Mouse (Mus musculus) liver, embryonic 11.5 days (tissue): ENCODE results near the gene Tbpl1. TPM values are rescaled to one million over a fixed set of nuclear protein-coding genes. Genes with fewer than 3 reads are reported as not detected.

Experiments used
- ATAC-seq: fragments of 200-750 bp; cut with Nextera tagmentation; replicated peaks from 2 replicates; pipeline ENCODE4 v1.8.0; 2017; ENCODE audit warnings: moderate number of reproducible peaks, mild to moderate bottlenecking, moderate TSS enrichment, moderate library complexity; ENCODE audit not compliant: low FRiP score
- DNase-seq: peaks from one replicate; pipeline ENCODE4 v3.0.0-alpha.2; 2017; ENCODE audit warnings: low spot score
- H3K27ac ChIP-seq: fragments of 300-500 bp; sonication (generic); 2 replicates; pipeline ENCODE4 v1.5.1; 2014; ENCODE audit warnings: mild to moderate bottlenecking, low read depth, low read length, control low read depth
- H3K27me3 ChIP-seq: fragments of 300-500 bp; sonication (generic); replicated peaks from 2 replicates; pipeline ENCODE4 v1.6.1; 2014; ENCODE audit warnings: low read length, mixed read lengths; ENCODE audit not compliant: control insufficient read depth, insufficient read depth
- H3K36me3 ChIP-seq: fragments of 300-500 bp; sonication (generic); 2 replicates; pipeline ENCODE4 v1.6.1; 2014; ENCODE audit warnings: mild to moderate bottlenecking, low read length, moderate library complexity, mixed read lengths; ENCODE audit not compliant: control insufficient read depth, insufficient read depth
- H3K4me1 ChIP-seq: fragments of 300-500 bp; sonication (generic); replicated peaks from 2 replicates; pipeline ENCODE4 v1.6.1; 2014; ENCODE audit warnings: low read length, mixed read lengths; ENCODE audit not compliant: control insufficient read depth, insufficient read depth
- H3K4me2 ChIP-seq: fragments of 300-500 bp; sonication (generic); 2 replicates; pipeline ENCODE4 v1.6.1; 2014; ENCODE audit warnings: mild to moderate bottlenecking, control low read depth, moderate library complexity
- H3K4me3 ChIP-seq: fragments of 300-500 bp; sonication (generic); 2 replicates; pipeline ENCODE4 v1.5.1; 2014; ENCODE audit warnings: low read depth, low read length, control low read depth
- H3K9ac ChIP-seq: fragments of 300-500 bp; sonication (generic); 2 replicates; pipeline ENCODE4 v1.6.1; 2014; ENCODE audit warnings: low read depth, low read length, control low read depth
- H3K9me3 ChIP-seq: fragments of 300-500 bp; sonication (generic); 2 replicates; pipeline ENCODE4 v1.6.1; 2016; ENCODE audit warnings: low read length, inconsistent platforms, mixed read lengths; ENCODE audit not compliant: control insufficient read depth
- WGBS: fragments of 180-500 bp; shearing (Covaris S2); extraction: QIAGEN DNeasy Blood & Tissue Kit; methylation state at CpG from one replicate; pipeline ENCODE4 v1.1.7; 2014; 5-methylcytosine and 5-hydroxymethylcytosine counted together
- polyA plus RNA-seq: library from polyadenylated mRNA; unstranded; fragments of >200 nt; fragmentation: Nextera tagmentation; extraction: Ambion mirVana; gene quantifications from 2 replicates; pipeline ENCODE4 v1.2.1, GENCODE M21; 2014

The Tbpl1 gene
- 54.0 and 61.9 TPM in 2 replicates for polyA plus RNA-seq

DNA sequence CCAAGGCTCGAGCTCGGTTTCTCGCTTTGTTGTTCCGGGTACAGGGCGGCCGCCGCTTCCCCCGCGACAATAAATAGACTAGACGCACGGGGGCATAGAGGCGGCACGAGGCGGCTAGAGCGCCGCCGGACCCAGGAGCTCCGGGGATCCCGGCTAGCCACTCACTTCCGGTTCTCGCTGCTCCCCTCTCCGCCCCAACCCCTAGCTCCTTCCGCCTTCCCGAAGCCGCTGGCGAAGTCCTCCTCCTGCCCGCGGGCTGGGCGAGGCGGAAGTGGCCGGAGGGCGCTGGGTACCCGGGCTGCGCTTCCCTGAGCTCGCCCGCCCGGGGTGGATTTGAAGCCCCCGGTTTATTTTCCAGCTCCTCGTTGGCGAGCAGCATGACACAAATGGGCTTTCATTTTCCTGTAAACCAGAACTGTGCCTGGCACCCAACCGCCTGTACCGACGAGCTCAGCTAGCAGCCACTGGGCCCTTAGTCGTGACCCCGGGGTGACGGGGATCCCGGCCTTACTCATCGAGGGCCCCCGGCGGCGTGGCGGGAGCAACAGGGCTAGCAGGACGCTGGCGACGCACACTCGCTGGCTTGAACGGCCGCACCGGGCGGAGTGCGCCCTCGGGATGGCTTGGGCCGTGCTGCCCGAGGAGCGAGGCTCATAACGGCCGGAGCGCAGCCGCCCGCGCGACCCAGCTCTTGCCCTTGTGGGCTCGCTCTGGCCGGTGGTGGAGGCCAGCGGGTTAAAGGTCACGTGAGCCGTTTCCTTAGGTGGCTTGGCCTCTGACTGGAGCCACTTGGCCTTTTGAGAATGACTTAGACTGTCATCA, at the start of gene Tbpl1:
Tbpl1 (minus strand) TSS at position 667 of the 822 bp plus-strand sequence.
- Histone ChIP-seq H3K27me3 (no peaks in the 10 kb centered on the region), H3K27ac (peak within 1 kb of the TSS; percentile 86), H3K4me1 (peaks cover 20% of the 10 kb centered on the region), H3K36me3 (no peaks in the 10 kb centered on the region), H3K4me2 (peak within 1 kb of the TSS; percentile 96), H3K4me3 (peak within 1 kb of the TSS; percentile 96), H3K9ac (peak within 1 kb of the TSS; percentile 95), H3K9me3 (no peaks in the 10 kb centered on the region)
- WGBS, result under 1% methylated on average over 75 of the region's 77 CpGs
- DNase-seq (peak; percentile 91), ATAC-seq (peak; percentile 97)

DNA sequence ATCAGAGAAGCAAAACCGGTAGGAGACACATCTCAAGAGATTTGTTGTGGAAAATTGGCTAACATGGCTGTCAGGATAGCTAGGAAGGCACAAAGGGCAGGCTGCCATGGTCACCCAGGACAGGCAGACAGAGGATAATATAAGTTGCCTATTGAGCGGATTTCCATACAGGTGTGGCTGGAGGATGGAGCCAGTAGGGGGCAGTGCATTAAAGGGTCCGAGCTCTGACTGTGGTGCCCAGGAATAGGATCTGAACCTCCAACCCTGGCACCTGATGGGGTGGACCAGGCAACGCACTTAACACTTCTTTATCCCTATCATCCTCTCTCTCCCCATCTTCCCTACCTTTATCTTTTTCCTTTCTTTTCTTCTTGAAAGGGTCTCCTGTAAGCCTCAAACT, 49.7 kb upstream of the Tbpl1 start:
- ATAC-seq (no peak), DNase-seq (no peak)
- 37% methylated on average over 4 of the region's 4 CpGs for WGBS
- H3K9ac ChIP-seq, result no peak overlapping the region
- no peak overlapping the region for H3K4me2 ChIP-seq
- no peaks in the 10 kb centered on the region for H3K4me1 ChIP-seq
- H3K36me3 ChIP-seq, result no peaks in the 10 kb centered on the region
- H3K27ac ChIP-seq, result no peak overlapping the region
- no peaks in the 10 kb centered on the region for H3K27me3 ChIP-seq
- H3K4me3 ChIP-seq, result no peak overlapping the region
- no peaks in the 10 kb centered on the region for H3K9me3 ChIP-seq

DNA sequence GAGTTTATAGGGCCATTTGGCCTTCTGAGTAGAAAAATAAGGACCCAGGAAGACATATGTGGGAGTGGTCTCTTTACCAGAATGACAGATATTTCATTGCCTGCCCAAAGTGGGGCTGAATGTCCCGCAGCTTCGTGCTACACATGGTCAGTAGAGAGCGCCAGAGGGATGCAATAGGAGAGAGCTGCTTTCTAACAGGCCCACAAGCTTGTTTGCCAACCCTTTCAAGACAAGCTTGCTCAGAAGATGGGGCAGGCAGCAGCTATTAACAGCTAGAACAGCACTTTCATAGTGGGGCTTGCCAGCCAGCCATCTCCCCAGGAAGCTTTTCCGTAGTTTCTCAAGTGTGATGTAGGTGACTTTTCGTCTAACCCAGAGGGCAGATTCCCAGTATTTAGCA, 46.2 kb upstream of the Tbpl1 start:
- Histone ChIP-seq H3K9me3 (no peaks in the 10 kb centered on the region), H3K27ac (no peak overlapping the region), H3K9ac (no peak overlapping the region), H3K36me3 (no peaks in the 10 kb centered on the region), H3K27me3 (no peaks in the 10 kb centered on the region), H3K4me2 (no peak overlapping the region), H3K4me1 (no peaks in the 10 kb centered on the region), H3K4me3 (no peak overlapping the region)
- 15% methylated on average over 5 of the region's 5 CpGs for WGBS
- ATAC-seq, result no peak
- DNase-seq, result no peak

DNA sequence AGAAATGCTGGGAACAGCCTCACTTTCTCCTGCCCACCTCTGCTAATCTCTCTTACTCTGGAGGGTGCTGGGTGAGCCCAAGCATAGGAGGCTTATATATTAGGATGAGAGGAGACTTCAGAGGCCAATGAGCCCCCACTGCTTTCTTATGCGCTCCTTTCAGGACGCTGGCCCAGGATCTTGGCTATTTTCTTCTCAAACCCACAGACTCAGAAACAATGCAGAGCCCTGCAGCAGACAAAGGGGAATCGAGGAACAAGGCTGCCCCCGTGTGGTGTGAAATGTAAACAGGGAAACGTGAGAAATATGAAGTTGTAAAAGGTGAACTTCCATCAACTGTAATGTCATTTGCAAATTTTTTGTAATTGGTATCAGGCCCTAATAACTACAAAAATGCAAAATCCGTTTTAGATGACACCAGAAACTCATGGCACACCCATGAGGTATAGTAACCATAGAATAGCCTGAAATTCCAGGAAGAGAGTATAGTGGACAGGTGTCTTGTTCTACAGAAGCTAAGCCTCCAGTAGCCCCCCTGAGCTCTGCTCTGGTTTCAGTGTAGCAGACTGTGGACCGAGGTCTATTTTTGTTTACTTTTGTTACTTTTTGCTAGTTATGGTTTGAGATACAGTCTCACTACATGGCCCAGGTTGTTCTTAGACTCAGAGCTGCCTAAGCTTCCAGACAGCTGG, 44.4 kb upstream of the Tbpl1 start:
- 13% methylated on average over 7 of the region's 7 CpGs for WGBS
- Histone ChIP-seq H3K4me3 (no peak overlapping the region), H3K9ac (no peak overlapping the region), H3K4me1 (no peaks in the 10 kb centered on the region), H3K27me3 (no peaks in the 10 kb centered on the region), H3K4me2 (no peak overlapping the region), H3K9me3 (no peaks in the 10 kb centered on the region), H3K36me3 (no peaks in the 10 kb centered on the region), H3K27ac (no peak overlapping the region)
- DNase-seq, result no peak
- no peak for ATAC-seq

DNA sequence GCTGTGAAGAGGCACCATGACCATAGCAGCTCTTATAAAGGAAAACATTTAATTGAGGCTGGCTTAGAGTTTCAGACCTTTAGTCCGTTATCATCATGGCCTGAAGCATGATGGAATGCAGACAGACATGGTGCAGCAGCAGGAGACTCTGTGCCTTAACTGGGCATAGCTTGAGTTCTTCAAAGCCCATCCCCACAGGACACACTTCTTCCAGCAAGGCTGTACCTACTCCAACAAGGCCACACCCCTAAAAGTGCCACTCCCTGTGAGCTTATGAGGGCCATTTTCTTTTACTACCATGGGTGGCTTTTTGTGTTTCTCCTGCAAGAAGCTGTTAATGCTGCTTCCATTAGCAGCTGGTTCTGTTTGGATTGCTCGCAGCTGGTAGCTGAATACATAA, 43.7 kb upstream of the Tbpl1 start:
- ATAC-seq, result no peak
- WGBS, result 72% methylated on average over 2 of the region's 2 CpGs
- DNase-seq, result no peak
- no peak overlapping the region for H3K9ac ChIP-seq
- H3K36me3 ChIP-seq, result no peaks in the 10 kb centered on the region
- H3K4me2 ChIP-seq, result no peak overlapping the region
- no peaks in the 10 kb centered on the region for H3K9me3 ChIP-seq
- H3K27me3 ChIP-seq, result no peaks in the 10 kb centered on the region
- H3K4me1 ChIP-seq, result no peaks in the 10 kb centered on the region
- no peak overlapping the region for H3K27ac ChIP-seq
- no peak overlapping the region for H3K4me3 ChIP-seq

DNA sequence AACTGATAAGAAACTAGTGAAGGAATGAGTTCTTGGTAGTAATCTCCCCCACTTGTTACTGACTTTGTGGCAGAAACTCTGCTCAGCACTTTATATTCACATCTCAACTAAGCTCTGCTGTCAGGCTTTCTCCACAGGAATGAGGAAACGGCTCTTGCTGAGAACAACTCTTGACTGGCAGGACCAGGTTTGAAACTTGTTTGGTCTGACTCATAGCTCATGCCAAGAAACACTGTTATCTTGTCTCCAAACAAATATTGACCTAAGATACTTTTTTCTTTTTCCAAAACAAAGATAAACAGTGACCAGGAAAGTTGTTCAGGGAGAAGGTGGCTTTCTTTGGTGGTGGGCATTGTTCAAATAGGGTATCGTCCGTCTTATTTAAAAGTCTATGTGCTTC, 42.9 kb upstream of the Tbpl1 start:
- no peak overlapping the region for H3K4me3 ChIP-seq
- H3K36me3 ChIP-seq, result no peaks in the 10 kb centered on the region
- no peak for DNase-seq
- no peak overlapping the region for H3K27ac ChIP-seq
- H3K4me1 ChIP-seq, result no peaks in the 10 kb centered on the region
- no peaks in the 10 kb centered on the region for H3K27me3 ChIP-seq
- H3K9me3 ChIP-seq, result no peaks in the 10 kb centered on the region
- ATAC-seq, result no peak
- 76% methylated on average over 3 of the region's 3 CpGs for WGBS
- no peak overlapping the region for H3K4me2 ChIP-seq
- no peak overlapping the region for H3K9ac ChIP-seq

DNA sequence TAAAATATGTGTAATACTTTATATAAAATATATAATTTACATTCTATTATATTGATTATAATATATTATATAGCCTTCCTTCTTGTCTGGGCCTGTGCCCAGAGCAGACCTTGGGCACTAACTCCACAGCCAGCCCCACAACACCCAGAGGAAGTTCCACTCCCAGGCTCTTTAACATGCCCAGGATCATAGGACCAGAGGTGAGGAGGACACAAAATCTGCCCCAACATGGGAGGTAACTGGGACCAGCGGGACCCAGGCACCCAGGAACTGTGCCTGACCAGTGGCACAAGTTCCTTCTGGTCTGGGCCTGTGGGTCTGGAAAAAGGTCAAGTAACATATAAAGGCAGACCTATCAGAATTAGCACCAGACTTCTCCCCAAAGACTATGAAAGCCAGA, 22.5 kb upstream of the Tbpl1 start:
- no peak for ATAC-seq
- 75% methylated on average over 1 of the region's 1 CpGs for WGBS
- Histone ChIP-seq H3K4me2 (no peak overlapping the region), H3K4me3 (no peak overlapping the region), H3K4me1 (no peaks in the 10 kb centered on the region), H3K9me3 (no peaks in the 10 kb centered on the region), H3K36me3 (no peaks in the 10 kb centered on the region), H3K9ac (no peak overlapping the region), H3K27ac (no peak overlapping the region), H3K27me3 (no peaks in the 10 kb centered on the region)
- DNase-seq, result no peak

DNA sequence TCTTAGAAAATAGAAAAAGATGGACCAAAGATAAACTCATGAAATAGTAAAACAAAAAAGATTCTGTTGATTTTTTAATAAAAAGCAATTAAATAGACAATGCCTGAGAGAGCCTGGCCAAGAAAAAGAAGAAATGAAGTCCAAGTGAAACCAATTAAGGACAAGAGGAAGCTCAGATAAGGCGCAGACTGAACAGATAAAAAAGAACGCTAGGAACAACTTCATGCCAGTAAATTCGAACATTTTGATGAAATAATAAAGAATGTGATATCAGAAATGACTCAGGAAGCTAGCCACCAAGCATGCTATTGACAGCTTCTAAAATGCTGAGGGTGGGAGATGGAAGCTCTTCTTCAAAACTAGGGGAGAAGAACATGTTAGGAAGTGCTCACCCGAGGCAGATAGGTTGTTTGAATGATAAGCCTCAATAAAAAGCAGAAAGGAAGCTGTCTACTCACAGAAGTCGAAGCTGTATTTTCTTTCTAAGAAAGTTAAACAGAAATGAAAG, 19.5 kb upstream of the Tbpl1 start:
- Histone ChIP-seq H3K9me3 (no peaks in the 10 kb centered on the region), H3K36me3 (no peaks in the 10 kb centered on the region), H3K4me1 (no peaks in the 10 kb centered on the region), H3K4me3 (no peak overlapping the region), H3K9ac (no peak overlapping the region), H3K4me2 (no peak overlapping the region), H3K27ac (no peak overlapping the region), H3K27me3 (no peaks in the 10 kb centered on the region)
- ATAC-seq (no peak), DNase-seq (no peak)
- WGBS, result 42% methylated on average over 5 of the region's 5 CpGs
